Mouse (Mus musculus) megakaryocyte progenitor cell, adult 5-6 weeks (primary cell): Measurements from ENCODE around the gene Ticrr. TPM values are rescaled to one million over a fixed set of nuclear protein-coding genes. Genes with fewer than 3 reads are reported as not detected.
A peak's percentile ranks its signal among the peaks of the same experiment; 100 is the strongest.

Source experiments
- ATAC-seq: replicated peaks from 2 replicates; pipeline ENCODE4 v1.8.0; 2016; ENCODE audit warnings: mild to moderate bottlenecking, moderate TSS enrichment, inconsistent platforms; ENCODE audit not compliant: poor library complexity
- total RNA-seq, 2 experiments: library from RNA; stranded (forward) in 1 of 2; stranded (reverse) in 1 of 2; fragments of 157-497, 149-512 nt in 1 of 2; fragments of 200-1000 nt in 1 of 2; gene quantifications; 2 replicates each; pipeline versions ENCODE4 v1.2.3 to v1.2.4; 2015 to 2017

Gene Ticrr
- total RNA-seq (2015), result 32.2 and 41.3 TPM in 2 replicates
- 16.9 and 19.4 TPM in 2 replicates for total RNA-seq (2017)

DNA sequence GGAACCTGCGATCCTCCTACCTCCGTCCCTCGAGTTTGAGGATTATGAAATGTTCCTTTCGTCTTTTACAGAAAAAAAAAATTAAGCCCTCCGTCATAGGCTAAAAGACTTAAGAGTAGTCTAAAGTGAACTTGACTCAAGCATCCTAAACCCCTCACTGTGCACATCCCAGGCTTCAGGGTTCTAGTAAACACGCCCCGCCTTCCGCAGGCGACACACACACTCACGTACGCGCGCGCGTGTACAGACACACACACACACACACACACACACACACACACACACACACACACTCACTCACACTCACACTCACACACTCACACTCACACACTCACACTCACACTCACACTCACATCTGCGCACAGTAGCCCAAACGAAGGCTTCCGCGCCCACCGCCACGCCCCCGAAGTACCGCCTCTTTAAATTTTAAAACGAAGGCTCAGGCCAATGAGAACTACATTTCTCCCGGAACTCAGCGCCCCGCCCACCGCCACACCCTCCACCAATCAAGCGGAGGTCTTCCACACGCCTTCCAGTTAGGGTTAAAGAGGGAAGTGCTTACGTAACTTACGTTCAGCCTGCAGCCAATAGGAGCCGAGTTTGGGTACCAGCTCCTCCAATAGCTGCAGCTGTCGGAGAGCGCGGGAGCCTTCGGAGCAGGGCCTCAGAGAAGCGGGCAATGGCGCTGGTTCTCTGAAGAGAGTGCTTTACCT, at the start of gene Ticrr:
TSS of gene Ticrr (plus strand) at position 619 of the 713 bp plus-strand sequence.
- peak; percentile 99 for ATAC-seq

DNA sequence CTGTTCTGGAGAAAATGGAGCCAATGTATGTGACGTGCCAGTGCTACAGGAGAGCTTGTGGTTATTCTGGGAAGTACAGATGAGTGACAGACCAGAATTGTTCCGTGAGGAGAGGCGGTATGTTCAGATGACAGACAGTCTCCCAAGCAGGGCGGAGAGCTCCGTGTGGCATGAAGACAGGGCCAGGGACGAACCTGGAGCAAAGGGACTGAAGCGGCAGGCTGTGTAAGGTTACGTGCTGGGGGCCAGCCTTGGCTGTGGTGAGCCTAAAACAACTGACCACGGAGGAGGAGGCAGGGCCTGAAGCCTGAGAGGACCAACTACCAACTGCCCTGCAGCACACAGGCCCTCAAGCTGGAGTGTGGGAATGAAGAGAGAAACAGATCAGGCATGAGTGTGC, 48.1 kb upstream of the Ticrr start:
- ATAC-seq, result no peak

DNA sequence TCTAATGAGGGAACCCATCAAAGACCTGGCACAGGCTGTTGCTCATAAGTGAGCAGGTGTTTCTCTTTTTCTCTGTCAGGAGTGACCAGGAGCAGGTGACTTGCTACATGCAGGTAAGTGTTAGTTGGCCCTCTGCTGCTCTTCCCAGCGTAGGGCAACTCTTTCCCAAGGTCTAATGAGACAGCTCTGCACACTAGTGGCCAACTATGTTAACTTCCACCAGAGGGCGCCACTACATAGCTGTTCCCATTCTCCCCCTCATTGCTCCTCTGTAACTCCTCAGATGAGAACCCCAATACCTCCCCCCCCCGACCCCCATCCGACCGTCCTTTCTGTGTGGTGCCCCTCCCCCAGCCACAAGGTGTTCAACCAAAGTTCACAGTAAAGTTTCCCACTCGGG, 47.2 kb upstream of the Ticrr start:
- ATAC-seq, result peak; percentile 83

DNA sequence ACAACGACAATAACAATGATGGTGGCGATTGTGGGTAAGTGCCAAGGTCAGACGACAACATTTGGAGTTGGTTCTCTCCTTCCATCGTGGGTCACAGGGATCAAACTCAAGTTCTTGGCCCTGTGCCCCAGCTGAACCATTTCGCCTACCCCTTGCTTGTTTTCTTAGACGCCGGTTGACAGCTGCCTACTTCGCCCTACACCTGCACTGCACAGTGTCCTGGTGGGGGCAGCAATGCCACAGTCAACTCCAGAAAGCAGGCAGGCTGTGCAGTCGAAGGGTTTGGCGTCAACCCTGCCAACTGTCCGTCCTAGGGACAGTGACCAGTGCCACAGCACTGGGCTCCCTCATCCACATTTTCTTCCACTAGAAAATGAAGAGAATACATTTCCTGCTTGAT, 46.7 kb upstream of the Ticrr start:
- ATAC-seq, result no peak

DNA sequence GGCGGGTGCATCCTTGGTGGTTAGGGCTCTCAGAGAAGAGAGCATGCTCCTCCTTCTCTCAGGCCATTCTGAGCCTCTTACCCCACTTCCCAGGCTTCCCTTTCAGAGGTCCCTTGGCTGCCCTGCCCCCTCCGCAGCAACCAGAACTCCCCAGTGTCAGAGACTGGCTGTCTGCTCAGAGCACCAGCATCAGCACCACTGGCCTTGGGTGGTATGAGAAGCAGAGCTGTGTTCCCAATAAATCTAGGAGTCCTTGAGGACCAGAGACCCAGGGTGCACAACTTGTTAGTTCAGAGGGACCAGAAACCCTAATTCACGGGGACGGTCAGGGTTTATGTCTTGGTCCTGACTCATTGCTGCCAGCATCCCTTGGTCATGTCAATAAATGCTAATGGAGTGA, 45.0 kb upstream of the Ticrr start:
- ATAC-seq, result no peak

DNA sequence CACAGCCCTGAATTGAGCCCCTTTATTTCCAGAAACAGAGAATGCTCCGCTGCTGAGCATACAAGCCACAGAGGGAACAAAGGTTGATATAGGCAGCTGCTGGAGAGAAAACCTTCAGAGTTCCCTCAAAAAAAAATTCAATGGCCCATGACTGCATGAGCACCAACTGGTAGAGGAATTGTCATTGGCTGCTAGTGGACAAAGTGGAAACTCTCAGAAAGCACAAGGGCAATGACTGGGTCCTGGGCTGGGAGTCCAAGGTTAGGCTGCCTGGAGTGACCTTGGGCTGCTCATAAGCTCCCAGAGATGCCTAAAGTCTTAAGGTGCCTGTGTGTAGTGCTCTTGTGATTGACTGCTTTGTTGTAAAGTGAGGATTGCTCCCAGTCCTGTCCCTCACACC, 44.1 kb upstream of the Ticrr start:
- no peak for ATAC-seq

DNA sequence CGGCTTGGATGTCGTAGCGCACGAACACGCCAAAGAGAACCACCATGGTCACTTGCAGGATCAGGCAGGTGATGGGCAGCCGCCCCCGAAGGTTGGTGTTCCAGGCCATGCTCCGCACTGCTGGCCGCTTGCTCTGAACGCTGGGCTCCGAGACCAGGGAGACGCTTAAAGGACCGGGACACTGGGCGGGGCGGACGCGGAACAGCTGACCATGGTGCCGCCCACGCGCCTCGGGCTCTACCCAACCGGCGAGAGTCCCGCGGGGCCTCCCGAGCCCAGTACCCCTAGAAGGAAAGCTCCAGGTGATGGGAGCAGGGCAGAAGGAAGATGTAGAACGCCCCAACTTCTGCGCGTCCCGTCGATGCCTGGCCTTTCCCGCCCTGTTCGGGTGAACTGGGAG, 42.6 kb upstream of the Ticrr start, which contains the start of gene Rhcg:
TSS of gene Rhcg (minus strand) at position 240 of the 400 bp plus-strand sequence.
- ATAC-seq, result no peak

DNA sequence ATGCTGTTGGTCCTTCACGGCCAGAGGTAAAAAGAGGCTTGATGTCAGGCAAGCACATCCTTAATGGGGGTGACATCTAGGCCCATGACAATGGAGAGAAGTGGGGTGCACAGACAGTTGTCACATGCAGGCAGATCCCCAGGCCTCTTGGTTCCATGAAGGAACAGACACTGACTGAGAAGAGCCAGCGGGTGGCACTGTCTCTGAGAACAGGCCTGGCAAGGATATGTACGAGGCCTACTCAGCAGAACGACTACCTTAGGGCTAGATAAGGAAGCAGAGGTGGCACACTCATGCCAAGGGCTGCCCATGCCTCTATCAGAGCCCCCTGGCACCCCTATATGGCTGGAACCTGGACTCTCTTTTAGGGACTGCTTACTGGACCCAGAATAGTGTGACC, 40.5 kb upstream of the Ticrr start:
- ATAC-seq, result peak; percentile 65

DNA sequence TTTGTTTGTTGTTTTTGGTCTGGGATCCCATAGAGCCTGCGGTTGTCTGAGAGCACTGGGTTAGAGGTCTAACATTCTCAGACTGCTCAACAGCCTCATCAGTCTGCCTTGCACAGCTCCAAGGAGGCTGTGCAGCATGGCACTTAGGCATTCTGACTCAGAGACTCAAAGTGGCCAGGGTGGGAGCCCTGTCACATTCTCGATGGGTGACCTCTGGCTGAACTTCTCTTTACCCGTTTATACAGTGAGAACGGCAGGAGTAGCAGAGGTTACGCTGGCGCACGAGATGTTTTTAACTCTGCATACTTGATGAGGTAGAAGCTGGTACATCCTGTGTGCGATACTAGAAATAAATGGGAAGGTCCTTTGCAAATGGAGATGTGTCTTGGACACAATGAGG, 36.9 kb upstream of the Ticrr start:
- ATAC-seq, result no peak

DNA sequence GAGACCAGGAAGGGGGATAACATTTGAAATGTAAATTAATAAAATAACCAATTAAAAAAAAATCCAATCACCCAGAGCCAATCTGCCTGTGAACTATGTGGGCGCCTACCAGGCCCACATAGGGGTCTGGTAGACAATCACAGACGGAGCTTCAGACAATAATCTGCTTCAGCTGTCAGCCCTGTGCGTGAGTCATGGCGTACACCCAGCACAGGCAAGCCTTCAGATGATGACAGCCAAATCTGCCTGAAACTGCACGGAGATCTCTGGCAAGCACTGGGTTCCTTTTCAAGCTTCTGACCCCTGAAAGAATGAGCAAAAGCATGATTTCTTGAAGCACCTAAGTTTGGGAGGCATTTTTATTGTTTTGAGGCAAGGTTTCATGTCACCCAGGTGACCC, 33.8 kb upstream of the Ticrr start:
- ATAC-seq, result no peak

DNA sequence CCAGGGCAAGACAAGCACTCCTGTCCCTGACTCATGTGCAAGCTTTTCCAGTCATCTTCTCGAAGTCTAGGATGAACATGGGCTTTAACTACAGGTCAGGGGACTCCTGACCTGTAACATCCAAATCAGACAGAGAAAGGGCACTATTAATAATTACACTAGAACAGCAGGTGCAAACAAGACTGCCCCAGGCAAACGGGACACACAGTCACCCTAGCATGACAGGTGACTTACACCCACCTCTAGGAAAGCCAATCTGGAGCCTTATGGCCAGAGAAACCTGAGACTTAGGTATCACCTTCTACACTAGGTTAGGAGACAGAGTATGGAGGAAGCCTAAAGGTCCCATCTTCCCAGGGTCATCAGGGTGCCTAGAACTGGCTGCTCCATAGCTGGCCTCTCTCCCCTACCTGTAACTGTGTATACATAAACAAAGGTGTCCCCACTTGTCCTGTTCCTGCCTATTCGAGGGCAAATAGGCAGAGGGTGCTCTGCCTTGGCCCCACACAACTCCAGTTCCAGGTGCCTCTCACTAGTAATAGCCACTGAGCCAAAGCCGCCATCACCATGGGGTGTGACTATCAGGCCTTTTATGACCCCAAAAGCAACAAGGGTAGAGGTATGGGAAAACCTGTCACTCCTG, 31.6 kb upstream of the Ticrr start:
- no peak for ATAC-seq

DNA sequence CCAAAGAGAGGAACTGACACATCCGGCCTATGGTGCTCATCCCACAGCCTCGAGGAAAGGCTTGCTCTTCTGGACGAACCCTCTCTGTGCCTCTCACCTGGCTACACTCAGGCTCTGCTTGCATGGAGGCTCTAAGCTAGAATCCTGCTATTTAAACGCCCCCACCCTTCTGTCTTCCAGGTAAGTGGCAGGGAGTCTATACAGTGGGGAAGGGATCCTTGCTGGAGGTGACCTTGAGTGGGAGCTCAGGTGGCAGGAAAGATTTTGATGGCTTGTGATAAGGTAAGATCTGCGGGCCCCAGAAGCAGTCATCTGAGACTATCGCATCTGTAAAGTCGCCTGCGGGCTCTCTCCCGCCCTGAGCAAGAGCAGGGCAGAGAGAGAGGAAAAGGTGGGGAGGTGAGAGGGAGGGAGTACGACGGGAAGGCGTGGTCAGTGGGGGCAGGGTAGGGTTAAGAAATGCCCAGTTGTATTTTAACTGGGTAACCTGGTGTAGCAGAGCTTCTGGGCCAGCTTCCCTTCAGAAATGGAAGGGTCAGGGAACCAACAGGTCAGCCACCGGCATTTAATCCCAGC, 28.1 kb upstream of the Ticrr start:
- no peak for ATAC-seq

DNA sequence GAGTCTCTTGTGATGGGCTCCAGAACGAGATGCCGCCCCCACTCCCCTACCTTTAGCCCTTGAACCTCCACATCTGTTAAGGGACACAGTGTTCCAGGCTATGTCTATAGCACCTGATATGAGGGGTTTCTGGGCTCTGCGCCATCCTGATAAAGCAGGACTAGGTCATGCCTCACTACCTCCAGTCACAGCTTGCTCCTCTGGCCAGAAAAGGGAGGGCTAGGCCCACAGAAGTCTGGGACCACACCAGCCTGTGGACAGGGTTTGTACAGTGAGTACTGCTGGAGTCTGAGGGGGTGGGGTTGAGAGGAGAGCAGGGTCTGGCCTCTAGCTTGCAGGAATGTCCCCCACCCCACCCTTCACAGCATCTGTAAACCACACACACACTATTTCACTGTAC, 12.8 kb upstream of the Ticrr start:
- no peak for ATAC-seq

DNA sequence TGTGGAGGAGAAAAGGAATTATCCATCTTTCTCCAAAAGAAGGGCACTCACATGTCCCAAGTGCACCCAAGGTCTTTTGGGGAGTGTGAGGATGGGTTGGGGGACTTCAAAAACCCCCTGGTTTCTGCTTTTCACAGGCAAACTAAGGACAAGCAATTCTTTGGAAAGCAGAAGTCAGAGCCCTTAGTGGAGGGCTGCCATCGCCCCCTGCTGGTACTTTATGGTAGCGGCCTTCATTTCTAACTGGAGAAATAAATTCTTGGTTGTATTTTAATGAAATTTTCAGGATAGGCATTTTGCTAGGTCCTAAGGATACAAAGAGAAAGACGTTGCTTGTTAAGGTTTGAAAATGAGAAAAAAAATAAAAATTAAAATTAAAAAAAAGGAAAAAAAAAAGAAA, 11.0 kb upstream of the Ticrr start:
- peak; percentile 75 for ATAC-seq

DNA sequence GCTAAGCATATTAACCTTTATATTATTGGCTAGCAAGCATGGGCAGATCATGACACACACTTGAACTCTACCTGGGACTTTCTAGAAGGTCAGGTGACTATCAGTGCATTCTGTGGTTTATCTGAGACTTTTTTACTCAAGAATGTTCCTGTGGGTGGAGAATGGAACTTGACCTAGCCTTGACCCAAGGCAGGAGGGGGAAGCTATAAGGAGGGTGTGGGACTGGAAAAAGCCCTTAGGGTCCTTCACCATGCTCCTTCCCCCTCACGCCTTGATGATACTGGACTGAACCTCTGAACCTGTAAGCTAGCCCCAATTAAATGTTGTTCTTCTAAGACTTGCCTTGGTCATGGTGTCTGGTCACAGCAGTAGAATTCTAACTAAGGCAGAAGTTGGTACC, 5.8 kb upstream of the Ticrr start:
- no peak for ATAC-seq

DNA sequence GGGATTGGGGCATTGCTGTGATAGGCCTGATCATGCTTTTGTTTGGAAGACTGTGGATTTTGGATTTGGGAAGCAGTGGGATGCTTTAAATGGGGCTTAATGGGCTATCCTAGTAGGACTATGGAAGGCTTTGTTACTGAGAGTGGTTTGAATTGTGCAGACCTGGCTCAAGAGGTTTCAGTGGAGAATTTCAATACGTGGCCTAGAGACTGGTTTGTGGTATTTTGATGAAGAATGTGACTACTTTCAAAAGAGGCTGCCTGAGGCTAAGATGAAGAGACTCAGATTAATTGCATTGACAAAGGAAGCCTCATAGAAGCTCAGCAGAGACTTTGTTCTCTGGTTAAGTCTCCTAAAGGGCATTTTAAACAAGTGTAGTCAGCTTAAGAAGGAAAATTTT, 5.4 kb upstream of the Ticrr start:
- ATAC-seq, result no peak

DNA sequence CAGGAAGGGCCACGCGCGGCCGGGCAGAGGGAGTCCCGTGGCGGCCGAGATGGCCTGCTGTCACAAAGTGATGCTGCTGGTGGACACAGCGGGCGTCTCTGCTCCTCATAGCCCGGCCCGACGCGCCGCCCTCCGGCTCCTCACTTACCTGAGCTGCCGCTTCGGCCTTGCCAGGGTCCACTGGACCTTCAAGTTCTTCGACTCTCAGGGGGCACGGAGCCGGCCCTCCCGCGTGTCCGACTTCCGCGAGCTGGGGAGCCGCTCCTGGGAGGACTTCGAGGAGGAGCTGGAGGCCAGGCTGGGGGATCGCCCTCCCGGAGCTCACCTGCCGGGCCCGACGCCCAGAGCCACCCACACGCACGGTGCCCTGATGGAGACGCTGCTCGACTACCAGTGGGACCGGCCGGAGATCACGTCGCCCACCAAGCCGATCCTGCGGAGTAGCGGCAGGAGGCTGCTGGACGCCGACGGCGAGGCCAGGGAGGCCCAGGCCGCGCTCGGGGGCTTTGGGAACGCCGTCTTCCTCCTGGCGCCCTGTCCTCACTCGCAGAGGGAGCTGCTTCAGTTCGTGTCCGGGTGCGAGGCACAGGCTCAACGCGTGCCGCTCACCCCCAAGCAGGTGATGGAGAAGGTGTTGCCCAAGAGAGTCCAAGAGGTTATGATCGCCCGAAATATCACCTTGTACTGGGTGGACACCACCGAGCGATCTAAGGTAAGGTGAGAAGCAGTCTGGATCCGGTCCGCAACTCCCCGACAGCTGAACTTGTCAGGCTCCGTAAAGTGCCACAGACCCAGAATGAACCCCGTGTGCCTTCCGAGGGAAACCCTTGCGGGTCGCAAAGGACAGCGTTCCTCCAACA, 525 bp downstream of the Ticrr start:
- ATAC-seq, result no peak

DNA sequence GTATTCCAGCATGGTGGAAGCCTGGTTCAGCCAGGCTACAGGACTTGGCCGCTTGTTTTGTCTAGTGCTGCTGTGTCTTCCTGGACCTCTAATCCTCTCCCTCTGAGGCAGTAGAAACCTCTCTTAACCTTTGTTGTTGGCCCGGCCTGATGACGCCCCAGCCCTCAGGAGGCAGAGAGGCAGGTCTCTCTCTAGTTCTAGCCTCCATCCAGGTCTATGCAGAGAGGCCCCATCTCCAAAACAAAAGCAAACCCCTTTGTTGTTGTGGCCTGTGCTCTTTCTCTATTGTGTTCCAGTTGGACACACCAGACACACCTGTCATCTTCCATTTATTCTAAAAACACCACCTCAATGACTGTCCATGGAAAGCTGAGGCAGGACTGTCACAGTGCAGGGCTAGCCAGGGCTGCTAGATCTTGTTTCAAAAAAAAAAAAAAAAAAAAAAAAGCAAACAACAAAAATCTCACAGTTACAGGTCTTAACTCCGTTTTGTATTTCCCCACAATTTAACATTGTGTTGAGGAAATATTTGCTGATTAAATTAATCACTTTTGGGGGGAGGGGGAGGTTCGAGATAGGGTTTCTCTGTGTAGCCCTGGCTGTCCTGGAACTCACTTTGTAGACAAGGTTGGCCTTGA, 1.4 kb downstream of the Ticrr start:
- no peak for ATAC-seq

DNA sequence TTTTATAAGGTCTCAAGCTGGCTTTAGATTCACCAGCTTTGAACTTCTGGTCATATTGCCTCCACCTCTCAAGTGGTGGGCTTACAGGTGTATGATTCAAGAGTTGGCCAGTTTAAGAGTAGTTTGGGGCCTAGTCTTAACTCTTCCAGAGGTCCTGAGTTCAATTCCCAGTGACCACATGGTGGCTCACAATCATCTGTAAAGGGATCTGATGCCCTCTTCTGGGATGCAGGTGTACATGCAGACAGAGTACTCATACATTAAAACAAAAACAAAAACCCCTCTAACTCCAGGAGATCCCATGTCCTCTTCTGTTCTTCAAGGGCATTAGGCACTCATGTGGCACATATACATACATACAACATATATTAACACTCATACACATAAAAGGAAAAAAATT, 6.7 kb downstream of the Ticrr start:
- no peak for ATAC-seq

DNA sequence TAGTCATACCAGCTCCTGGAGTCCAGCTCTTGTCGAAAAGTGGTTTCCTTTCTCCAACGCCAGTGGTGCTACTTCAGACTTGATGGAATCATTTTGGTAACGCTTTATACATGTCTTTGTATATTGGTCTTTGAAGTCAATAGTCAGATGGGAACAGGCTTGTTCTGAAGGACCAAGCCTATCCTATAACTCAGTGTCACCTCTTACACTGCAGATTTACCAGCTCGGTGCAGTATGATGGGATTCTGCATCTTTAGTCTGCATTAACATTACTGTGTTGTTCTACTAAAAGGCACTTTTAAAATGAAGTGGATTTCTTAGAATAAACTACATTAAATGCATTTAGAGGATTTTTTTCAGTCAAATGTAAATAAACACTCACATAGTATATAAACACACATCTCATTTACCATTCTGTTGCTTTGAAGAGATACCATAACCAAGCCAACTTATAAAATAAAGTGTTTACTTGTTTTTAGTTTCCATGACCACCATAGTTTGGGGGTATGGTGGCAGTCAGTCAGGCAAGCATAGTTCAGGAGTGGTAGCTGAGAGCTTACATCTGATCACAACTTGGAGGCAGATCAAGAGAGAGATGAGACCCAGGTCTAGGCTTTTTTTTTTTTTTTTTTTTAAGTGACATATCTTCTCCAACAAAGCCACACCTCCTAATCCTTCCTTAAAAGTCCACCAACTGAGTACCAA, 11.1 kb downstream of the Ticrr start:
- ATAC-seq, result no peak
